Mouse (Mus musculus) c-Kit-positive CD71-positive TER-119-negative erythroid progenitor cells, embryonic 14.5 days (primary cell): Measurements from ENCODE around the gene Tbx21.

Experiments
- DNase-seq: peaks from one replicate; pipeline ENCODE4 v3.0.0-alpha.2; 2013; ENCODE audit warnings: low read depth

Tbx21 gene

DNA sequence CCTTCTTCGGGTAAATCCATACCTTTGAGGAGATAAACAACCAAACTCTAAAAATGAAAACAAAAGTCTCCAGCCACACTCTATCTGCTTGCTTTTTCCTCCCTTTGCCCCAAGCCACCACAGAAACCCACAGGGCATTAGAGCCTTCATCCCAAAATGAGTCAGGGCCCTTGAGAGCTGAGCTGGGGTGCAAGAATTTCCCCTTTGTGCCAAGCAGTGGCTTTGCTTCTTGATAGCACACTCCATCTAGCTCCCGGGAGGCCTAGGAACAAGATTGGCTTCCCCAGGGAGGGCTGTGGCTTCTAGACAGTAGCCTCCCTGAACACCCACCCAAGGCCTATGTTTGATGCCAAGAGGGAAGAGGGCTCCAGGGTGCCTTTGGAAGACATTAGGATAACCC lies 16.6 kb upstream of the Tbx21 start:
- DNase-seq = no peak

DNA sequence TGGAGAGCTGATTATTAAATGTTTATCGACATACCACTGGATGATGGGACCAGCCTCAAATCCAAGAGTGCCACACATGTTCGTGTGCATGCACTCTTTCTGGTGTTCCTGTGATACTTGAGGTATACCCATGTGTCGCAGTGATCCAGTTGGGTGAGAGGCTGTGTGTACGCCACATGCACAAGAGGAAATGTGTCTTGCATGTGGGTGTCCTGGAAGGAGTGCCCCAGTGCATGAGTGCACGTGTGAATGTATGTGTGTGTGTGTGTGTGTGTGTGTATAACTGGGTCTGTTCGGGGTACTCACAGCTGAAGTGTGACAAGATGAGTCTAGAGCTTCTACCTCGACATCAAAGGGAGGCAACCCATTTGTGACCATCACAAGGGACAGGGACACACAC lies 15.2 kb upstream of the Tbx21 start:
- DNase-seq = no peak

GRCm38 (mm10) chr11:97128956-97129355 lies 13.8 kb upstream of the Tbx21 start:
- DNase-seq = no peak

GRCm38 (mm10) chr11:97127470-97128223 lies 12.5 kb upstream of the Tbx21 start:
- no peak for DNase-seq

DNA sequence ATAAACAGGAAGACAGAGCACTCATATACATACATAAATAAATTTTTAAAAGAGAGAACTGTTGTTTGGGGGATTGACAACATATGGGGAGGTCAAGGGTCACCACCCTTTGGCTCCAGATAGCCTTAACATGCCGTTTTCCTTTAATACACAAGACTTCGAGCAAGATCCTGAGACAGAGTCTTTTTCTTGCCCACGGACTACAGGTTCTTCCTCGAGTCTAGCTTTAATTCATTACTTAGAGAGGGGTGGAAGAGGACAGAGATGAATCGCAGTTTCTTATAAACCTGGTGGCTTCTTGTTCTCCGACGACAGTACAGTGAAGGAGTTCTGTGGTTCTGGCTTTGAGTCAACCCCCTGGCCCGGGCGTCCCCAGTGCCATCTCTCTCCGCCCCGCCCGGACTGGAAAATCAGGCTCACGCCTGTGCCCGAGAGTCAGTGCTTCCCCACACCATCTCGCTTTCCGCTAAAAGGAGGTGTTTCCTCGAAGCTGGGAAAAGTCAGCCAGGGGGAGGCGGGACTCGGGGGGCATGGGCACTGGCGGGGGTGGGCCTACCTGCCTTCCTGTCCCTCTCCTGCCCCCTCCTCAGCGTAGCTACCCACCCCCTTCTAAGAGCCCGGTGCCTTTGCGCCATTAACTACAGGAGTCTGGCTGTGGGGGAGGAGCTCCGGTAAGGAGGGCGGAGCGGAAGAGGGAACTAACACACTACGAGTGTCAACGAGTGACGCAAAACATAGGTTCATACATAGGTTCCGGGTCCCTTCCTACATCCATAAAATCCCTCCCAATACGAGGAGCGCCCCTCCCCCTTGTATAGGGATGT lies 11.7 kb upstream of the Tbx21 start:
- peak; percentile 46 for DNase-seq

DNA sequence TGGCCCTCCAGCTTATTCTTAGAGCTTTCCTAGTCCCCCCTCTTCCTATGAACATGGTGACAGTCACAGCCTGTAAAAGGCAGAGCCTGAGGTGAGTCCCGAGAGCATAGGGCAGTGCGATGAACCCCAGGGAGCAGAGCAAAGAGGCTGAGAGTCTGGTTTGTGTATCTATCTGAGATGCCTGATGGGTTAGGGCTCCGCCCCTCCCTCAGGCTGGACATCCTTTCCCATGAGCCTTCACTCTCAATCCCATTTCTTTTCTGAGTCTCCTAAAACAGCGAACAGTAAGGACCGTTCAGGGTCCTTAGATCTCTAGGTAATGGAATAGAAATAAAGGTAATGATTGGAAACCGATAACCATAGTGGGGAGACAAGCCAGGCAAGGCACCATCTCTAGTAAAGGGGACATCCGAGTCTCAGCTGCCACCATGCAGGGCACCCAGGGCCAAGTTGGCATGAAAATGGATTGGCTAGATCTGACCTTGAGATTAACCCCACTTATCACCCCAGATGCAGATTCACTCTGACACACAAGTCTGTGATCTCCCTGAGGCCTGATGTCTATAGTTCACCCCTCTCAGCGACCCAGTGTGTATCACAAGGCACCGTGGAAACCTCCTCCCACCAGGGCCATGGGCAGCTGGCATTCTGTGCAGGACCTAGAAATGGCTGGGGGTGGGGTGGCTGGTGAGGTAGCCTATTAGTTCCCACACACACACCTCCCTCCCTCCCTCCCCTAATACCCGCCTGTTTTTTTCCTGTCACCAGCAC lies 9.3 kb upstream of the Tbx21 start:
- no peak for DNase-seq

DNA sequence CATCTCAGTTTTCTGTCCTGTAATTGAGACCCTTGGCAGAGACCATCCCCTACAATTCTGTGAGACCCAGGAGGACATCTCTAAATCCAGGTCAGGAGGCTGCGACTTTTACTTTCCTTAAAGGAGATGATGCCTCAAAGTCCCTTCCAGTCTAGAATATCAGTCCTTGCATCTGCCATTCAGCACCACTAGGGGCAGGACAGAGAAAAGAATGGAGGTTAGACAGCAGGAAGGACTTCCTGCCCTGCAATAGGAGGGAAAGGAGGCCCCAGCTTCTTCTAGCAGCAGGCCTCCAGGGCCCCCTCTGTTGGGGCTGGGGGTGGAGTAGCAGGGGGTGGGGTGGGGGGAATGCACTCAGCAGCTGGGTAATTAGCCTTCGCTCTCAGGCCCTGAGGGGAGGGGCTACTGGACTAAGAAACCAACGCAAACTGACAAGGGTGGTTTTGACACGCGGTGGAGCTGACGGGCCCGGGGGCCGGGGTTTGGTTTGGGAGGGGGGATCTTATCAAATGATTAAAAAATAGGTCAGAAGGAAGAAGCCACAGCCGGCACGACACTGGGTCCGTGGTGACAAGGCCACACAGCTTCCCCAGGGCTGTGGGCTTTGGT lies 8.3 kb upstream of the Tbx21 start:
- no peak for DNase-seq

DNA sequence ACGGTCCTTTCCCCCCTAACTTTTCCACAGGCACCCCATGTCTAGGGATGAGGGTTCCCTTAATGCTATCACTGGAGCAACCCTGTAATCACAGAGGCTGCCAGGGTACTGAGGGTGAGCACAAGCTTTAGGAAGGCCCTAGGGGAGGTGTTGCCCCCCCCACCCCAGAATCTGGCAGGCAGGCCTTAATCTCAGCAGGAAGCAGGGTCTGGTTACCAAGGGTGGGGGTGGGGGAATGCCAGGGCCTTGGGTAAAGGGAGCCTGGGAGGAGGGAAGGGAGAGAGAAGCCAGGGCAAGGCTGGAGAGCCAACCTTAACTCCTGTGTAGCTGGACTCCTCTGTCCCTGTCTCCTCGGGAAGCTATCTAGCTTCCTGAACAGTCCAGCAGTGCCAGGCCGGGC lies 5.5 kb upstream of the Tbx21 start:
- no peak for DNase-seq

DNA sequence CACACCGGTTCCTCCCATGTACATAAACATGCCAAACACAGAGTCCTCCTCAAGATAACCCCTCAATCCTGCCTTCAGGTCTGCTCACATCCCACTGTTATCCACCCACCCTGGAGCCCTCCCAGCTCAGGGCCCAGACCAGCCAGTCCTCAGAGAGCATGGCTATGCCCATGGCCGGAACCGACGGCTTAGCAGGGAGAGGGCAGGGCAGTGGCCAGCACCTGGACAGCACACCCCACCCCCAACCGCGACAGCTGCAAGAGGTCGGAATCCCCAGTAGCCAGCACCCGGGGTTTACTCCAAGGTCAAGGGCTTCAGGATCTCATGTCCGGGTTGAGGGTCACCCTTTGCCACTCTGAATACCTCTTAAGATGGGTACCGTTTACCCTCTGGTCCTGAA lies 5.1 kb upstream of the Tbx21 start:
- DNase-seq = no peak

DNA sequence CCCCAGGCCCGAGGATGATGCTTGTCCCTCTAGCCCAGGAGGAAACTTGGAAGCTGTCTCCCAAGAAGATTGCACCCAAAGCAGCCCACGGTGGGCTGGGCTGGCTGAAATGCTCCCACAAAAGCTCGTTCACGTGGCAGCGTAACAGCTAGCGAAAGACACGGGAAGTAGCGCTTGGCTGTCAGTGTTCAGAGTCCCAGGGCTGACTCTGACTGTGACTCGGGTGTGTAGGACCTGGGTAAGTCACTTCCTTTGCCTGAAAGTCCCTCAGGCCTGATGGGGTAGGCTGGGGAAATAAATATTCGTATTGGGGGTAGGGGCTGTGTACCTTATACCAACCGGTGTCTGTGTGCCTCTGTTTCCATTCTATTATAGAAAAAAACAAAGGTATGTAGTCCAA lies 666 bp upstream of the Tbx21 start:
- no peak for DNase-seq

DNA sequence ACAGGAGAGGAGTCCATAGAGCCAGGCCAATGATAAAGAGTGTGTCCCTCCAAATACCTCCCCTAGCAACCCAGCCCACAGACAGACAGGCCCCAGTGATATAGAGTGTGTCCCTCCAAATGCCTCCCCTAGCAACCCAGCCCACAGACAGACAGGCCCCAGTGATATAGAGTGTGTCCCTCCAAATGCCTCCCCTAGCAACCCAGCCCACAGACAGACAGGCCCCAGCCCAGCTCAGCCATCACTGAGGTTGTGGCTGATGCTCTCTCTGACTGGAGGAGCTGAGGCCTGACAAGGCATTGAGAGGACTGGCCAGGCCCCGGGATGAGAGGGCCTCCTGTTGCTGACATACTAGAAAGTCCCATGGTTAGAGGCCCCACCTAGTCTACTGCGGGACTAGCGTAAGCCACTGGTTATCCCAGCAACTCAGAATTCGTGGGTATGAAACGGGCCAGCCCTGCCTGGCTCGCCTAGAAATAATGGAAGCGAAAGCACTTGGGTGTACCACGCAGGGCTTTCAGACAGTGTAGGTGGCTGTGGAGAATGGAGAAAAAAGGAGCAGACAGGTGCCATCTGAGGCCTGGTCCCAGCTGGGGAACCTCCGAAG lies 2.5 kb downstream of the Tbx21 start:
- DNase-seq = no peak

DNA sequence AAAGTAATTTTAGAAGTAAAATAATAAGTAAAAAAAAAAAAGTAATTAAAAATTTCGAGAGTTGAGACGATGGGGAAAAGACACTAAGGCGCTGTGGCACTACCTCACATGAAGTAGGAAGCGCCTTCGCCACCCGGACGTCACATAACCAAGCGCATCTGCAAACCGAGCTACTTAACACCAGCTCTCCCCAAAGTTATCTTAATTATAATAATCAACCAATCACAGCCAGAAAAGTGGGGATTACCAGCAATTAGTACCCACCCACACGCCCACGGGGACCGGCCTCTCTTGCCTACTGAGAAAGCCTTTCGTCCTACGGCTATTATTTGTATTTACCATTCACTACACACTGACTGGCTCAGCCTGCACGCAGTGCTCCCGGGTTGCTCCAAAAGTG lies 6.2 kb downstream of the Tbx21 start:
- no peak for DNase-seq

DNA sequence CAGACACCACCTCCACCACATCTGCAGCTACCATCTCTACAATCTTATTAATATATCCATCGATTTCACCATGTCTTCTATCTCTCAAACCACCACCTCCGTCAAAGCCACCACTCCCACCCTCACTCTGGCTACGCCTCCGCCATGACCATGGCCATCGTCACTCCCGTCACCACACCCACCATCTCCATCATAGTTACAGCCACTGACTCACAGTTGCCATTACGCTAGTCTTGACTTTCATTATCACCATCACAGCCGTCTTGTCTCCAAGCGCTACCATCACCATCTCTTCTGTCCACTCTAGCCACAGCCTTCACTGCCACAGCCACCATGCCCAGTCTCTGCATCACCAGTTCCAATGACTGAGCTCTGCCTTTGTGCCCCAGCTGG lies 11.0 kb downstream of the Tbx21 start:
- no peak for DNase-seq

DNA sequence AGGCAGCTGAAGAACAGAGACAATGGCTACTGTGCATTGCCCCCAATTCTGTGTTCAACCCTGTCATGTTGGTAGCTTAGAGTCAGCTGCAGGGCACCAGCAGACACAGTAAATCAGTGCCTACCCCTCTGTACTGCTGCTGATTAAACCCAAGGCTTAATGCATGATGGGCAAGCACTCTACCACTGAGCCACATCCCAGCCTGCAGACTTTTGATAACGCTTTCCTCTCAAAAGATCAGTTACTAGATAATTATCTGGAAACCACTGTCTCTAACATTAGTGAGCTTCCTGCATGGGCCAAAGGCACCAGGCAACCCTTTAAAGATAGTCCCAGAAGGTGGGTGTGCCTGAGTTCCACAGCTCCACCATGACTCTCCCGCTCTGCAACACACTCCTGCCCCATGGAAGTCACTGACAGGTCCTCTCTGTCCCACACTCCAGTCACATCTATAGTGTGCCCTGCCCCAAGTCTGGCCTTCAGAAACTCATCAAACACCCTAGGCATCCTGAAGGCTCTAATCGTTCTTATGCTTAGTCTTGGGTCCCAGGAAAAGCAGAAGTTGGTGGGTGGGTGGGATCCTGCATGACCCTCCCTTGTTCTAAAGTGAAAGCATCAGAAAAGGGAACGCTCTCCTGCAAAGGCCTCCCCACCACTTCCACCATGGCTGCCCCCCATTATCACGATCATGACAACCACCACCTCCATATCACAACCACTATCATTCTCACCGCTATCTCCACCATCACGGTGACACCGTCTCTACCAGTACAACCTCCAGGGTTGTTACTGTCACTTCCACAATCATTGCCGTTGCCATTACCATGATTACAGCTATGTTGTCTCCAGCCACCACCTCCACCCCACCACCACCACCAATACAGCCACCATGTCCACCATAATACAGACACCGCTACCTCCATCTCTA lies 11.7 kb downstream of the Tbx21 start:
- DNase-seq = no peak

- DNase-seq = peak; percentile 33
Observed at GRCm38 (mm10) chr11:97101722-97102121, 13.4 kb downstream of the Tbx21 start.

- DNase-seq = no peak
Observed at GRCm38 (mm10) chr11:97098791-97099190, 16.3 kb downstream of the Tbx21 start.

DNA sequence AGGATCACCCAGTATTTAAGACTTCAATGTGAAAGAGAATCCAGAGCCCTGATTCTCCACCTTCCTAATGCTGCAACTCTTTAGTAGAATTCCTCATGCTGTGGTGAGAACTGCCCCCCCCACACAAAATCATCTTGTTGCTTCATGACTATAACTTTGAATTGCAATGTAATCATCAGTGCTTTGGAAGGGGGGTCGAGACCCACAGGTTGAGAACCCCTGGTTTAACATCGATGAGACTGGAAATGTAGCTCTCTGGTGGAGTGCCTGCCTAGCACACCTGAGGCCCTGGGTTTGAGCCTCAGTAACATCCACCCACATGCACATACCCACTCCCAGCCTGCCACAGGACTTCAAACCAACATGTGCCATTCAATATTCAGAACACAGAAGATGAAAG lies 20.5 kb downstream of the Tbx21 start:
- DNase-seq = no peak

- DNase-seq = no peak
Observed at GRCm38 (mm10) chr11:97086365-97086764, 28.8 kb downstream of the Tbx21 start.

DNA sequence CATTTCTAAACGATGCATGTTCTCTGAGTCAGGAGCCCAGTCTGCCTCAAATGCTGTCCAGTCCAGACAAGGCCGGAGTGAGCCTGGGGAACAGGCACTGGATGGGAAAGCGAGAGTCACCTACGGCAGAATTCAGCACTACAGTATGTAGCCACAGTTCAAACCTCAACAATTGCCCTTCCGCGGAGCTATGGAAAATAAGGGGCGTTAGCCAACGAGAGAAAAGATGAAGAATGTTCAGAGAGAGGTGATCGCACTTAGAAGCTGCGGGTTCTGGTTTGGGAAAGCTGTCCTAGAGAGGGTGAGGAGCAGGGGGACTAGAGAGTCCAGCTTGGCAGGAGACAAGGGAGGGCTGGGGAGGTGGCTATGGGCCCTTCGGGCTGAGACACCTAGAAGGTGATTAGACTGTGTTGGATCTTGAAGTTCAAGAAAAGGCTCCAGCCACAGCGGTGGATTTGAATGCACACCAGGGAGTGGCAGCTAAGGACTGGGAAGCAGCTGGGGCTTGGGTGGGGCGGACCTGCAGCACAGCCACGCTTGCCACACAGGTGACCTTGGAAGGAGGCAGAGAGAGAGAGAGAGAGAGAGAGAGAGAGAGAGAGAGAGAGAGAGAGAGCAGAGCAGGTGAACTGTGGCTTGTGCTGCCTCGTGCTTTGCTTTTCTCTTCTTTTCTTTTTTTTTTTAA lies 30.2 kb downstream of the Tbx21 start:
- no peak for DNase-seq
